Mouse (Mus musculus): Measurements from ENCODE around the gene Zfand5.

GRCm38 (mm10) chr19:21255920-21256319, 16.2 kb upstream of the Zfand5 start:
- TF ChIP-seq CTCF (IDR thresholded peaks at IDR 0.05; ENCODE audit: insufficient read depth, low read depth, low read length) (no peak), POLR2A (IDR thresholded peaks at IDR 0.05; ENCODE audit: insufficient read depth, low read depth, low read length) (no peak)

All from olfactory bulb, adult 2 months (tissue).